Mouse (Mus musculus) neutrophil, adult 5-6 weeks (primary cell): ENCODE results near the gene Prdm2. TPM values are rescaled to one million over a fixed set of nuclear protein-coding genes. Genes with fewer than 3 reads are reported as not detected.
A peak's percentile ranks its signal among the peaks of the same experiment; 100 is the strongest.

ENCODE experiments used
- ATAC-seq: fragments of 151-379, 151-347 bp; 2 replicates; pipeline ENCODE4 v1.8.0; 2017; ENCODE audit warnings: mild to moderate bottlenecking, moderate TSS enrichment; ENCODE audit not compliant: insufficient number of reproducible peaks, poor library complexity, low FRiP score, severe bottlenecking; ENCODE audit errors: extremely low read depth
- total RNA-seq: library from RNA; stranded (forward); fragments of 200-1000 nt; gene quantifications from 2 replicates; pipeline ENCODE4 v1.2.3, GENCODE M21; 2017

The Prdm2 gene
- 66.9 and 68.1 TPM in 2 replicates for total RNA-seq

DNA sequence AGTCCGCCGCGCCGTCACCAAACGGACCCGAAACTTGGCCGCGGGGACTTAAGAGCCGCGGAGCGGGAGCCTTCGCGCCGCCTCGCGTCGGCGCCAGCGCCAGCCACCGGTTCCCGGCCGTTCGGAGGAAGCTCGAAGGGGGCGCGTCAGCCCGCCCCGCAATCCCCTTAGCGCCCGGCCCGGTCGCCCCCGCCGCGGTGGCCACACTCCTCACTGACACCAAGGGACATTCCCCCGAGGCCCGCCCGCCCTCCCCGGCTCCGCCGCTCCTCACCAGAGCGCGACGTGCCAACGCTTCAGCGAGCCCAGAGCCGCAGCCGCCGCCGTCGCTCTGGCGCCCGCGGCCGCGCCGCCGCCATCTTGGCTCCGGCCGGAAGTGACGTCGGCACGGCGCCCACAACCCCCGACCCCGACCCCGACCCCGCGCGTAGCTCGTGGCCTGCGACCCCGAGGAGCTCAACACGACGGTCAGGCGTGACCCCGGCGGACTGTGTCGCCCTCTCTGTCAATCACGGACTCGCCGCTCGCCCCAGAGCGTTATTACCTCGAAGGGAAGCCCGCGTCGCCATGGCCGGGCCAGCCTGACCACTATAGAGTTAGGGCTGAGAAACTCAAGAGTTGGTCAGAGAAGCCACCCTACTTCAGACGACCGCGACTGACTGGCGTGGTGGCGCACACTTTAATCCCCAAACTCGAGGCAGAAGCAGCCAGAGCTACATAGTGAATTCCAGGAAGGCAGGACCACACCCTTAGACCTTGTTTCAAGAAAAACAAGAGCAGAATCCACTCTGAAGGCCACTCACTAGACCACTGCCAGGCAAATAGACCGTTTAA, at the start of gene Prdm2:
Prdm2 (minus strand) TSS at position 655 of the 834 bp plus-strand sequence.
- ATAC-seq = peak; percentile 47

- ATAC-seq = no peak
Observed at GRCm38 (mm10) chr4:143259718-143260349, 47.0 kb upstream of the Prdm2 start.

DNA sequence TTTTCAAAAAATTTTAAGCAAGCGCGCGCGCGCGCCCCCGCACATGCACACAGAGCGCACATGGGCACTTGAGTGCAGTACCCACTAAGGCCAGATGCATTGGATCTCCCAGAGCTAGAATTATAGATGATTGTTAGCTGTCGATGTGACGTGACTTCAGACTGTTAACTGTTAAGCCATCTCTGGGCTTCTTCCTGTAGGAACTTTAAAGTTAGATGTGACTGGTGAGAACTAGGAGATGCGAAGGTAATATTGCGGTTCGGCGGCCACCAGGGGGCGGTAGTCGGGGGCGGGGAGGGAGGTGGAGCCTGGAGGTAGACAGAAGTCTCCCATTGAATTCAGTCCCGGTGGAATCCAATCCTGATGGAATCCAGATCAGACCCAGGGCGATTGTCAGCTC, 45.7 kb upstream of the Prdm2 start:
- ATAC-seq = peak; percentile 68; the same call in 1 of the 2 replicates

DNA sequence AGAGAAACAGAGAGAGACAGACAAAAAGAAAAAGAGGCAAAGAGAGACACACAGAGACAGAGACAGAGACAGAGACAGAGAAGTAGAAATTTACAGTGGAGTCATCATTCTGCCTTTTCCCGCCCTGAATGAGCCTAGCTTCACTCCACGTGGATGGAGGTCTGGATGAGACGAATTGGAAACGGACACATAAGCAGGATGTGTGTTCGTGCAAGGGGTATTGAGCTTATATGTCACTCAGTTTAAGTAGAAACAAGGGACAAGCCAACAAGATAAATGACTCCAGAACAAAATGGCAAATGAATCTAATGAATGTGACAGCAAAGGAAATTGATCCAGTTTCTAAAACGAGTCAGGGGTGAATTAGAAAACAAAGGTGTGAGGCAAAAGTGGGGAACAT, 45.2 kb upstream of the Prdm2 start:
- no peak for ATAC-seq

DNA sequence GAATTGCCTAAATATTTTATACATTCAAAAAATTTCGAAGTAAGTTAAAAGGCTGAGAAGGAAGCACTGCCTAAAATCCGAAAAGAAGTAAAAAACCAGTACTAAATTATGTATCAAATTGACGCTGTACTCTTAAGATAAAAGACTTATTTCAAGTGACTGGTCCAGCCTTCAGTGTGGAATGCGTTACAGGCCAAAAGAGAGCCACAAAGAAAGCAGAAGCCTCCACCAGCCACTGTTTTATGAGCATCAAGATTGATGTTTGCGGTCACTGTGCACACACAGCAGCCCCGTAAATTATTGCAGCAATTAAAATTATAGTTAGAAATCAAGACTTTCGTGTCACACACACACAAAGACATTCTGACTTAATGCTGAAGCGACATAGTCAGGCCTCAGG, 42.7 kb upstream of the Prdm2 start:
- no peak for ATAC-seq

DNA sequence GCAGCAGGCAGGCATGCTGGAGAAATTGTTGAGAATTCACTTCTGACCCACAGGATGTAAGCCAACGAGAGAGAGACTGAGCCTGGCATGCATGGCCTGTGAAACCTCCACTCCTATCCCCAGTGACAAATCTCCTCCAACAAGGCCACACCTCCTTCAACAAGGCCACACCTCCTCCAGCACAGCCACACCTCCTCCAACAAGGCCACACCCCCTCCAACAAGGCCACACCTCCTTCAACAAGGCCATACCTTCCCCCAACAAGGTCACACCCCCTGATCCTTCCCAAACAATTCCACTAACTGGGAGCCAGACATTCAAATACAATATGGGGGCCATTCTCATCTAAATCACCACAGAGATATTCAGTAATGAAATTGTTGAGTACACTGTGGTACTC, 40.6 kb upstream of the Prdm2 start:
- ATAC-seq = no peak

- 0 out of 2 replicates have a peak, but pooled peaks have one; percentile 46 for ATAC-seq
Observed at GRCm38 (mm10) chr4:143248050-143248449, 35.3 kb upstream of the Prdm2 start.

DNA sequence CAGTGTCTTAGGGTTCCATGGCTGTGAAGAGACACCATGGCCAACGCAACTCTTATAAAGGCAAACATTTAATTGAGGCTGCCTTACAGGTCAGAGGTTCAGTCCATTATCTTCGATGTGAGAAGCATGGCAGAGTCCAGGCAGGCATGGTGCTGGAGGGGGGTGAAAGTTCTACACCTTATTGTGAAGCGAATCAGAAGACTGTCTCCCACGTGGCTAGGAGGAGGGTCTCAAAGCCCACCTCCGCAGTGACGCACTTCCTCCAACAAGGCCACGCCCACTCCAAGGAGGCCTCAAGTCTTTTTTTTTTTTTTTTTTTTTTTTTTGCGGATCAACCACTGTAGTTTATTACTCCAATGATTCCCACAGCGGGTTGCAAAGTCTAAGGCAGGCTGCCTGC, 28.5 kb upstream of the Prdm2 start:
- ATAC-seq = no peak

GRCm38 (mm10) chr4:143239615-143240201, 26.9 kb upstream of the Prdm2 start:
- ATAC-seq = no peak

- ATAC-seq = no peak
Observed at GRCm38 (mm10) chr4:143239117-143239516, 26.3 kb upstream of the Prdm2 start.

GRCm38 (mm10) chr4:143238241-143239031, 25.6 kb upstream of the Prdm2 start:
- ATAC-seq = peak; percentile 55; the same call in 1 of the 2 replicates

GRCm38 (mm10) chr4:143231790-143232422, 19.1 kb upstream of the Prdm2 start:
- ATAC-seq = no peak

- ATAC-seq = no peak
Observed at GRCm38 (mm10) chr4:143231110-143231509, 18.3 kb upstream of the Prdm2 start.

GRCm38 (mm10) chr4:143227976-143228375, 15.2 kb upstream of the Prdm2 start:
- ATAC-seq = no peak

DNA sequence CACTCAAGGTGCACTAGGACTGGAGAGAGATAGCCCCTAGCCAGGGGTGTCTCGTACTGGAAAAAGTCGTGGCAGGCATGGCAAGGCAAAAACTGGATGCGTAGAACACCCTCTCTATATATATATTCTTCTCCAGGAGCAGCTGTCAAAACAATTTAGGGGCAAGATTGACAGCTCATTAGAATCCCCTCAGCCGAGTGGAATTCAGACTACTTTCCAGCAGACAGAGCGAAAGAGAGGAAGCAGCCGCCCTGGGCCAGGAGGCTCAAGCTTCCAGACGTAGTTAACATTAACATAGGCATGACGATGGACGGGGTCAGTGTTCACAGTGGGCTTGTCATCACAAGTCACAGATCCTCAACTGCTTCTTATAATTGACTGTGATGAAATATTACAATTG, 13.1 kb upstream of the Prdm2 start:
- ATAC-seq = no peak

DNA sequence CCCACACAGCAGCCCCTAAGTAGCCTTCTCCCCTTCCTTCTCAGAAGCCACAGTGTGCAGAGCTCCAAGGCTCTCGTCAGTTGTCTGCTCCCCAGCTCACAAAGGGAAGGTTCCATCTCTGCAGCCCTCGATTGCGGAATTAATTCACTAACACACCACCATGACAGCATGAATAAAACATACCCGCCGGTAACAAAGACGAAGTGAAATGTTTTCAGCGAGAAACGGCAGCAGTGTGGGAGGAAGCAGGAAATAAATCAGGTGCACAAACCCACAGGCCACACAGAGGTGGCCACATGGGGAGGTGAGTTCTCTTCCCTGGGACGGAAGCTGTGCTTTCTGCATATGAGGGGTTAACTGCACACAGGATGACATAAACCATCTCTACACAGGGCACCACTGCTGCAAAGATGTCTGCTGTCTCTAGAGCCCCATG, 6.5 kb upstream of the Prdm2 start:
- peak; percentile 91 for ATAC-seq

DNA sequence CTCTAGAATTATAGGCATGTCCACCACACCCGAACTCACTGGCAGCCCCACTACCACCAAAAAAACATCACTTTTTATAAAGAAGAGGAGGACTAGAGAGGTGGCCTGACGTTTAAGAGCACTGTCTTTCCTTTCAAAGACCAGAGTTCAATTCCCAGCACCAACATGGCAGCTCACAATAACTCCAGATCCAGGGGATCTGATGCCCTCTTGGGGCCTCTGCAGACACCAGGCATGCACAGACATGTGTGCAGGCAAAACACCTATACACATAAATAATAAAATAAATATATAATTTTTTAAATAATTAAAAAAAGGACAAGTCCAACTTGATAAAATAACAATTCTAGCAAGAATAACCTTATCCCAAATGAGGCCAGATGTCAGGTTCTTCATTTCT, 6.1 kb upstream of the Prdm2 start:
- no peak for ATAC-seq

DNA sequence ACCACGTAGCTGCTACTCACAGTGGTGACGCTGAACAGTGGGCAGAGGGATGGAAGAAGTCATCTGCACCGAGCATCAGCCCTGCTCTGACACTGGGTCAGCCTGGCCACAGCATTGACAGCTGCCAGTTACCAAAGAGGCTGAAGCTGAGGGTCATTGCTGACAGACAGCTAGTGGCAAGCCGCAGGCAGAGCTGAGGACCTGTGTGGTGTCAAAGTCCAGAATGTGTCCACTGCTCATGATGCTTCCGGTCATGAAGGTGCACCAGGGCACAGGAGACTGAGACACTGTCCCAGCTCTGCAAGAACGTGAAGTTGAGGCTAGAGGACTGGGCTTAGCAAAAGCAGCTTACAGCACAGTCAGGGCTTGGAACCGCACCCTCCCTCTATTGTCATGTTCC, 4.4 kb upstream of the Prdm2 start:
- ATAC-seq = no peak
